Mouse (Mus musculus) heart, postnatal 0 days (tissue): ENCODE results near the gene Stag1. TPM values are rescaled to one million over a fixed set of nuclear protein-coding genes. Genes with fewer than 3 reads are reported as not detected.

Source experiments
- ATAC-seq: fragments of 200-750 bp; cut with Nextera tagmentation; 2 replicates; pipeline ENCODE4 v1.8.0; 2017; ENCODE audit warnings: low read depth, moderate number of reproducible peaks, moderate library complexity; ENCODE audit not compliant: insufficient read depth
- DNase-seq: peaks from one replicate; pipeline ENCODE4 v3.0.0-alpha.2; 2016; ENCODE audit warnings: low spot score
- H3K27ac ChIP-seq: fragments of 300-500 bp; sonication (generic); 2 replicates; pipeline ENCODE4 v1.5.1; 2014; ENCODE audit warnings: low read depth, mild to moderate bottlenecking
- H3K27me3 ChIP-seq: fragments of 300-500 bp; sonication (generic); 2 replicates; pipeline ENCODE4 v1.6.1; 2014; ENCODE audit warnings: low read length, mixed read lengths; ENCODE audit not compliant: control insufficient read depth, insufficient read depth
- H3K36me3 ChIP-seq: fragments of 300-500 bp; sonication (generic); replicated peaks from 2 replicates; pipeline ENCODE4 v1.6.1; 2014; ENCODE audit warnings: low read length, mixed read lengths; ENCODE audit not compliant: control insufficient read depth, insufficient read depth
- H3K4me1 ChIP-seq: fragments of 300-500 bp; sonication (generic); 2 replicates; pipeline ENCODE4 v1.6.1; 2014; ENCODE audit warnings: antibody characterized with exemption; ENCODE audit not compliant: control insufficient read depth, insufficient read depth
- H3K4me2 ChIP-seq: fragments of 300-500 bp; sonication (generic); 2 replicates; pipeline ENCODE4 v1.6.1; 2014; ENCODE audit warnings: low read depth, mild to moderate bottlenecking, low read length, moderate library complexity
- H3K4me3 ChIP-seq: fragments of 300-500 bp; sonication (generic); 2 replicates; pipeline ENCODE4 v1.5.1; 2014; ENCODE audit warnings: low read depth, low read length
- H3K9ac ChIP-seq: fragments of 300-500 bp; sonication (generic); replicated peaks from 2 replicates; pipeline ENCODE4 v1.6.1; 2014; ENCODE audit warnings: low read depth, low read length, mixed read lengths
- H3K9me3 ChIP-seq: fragments of 300-500 bp; sonication (generic); replicated peaks from 2 replicates; pipeline ENCODE4 v1.6.1; 2016; ENCODE audit warnings: low read length; ENCODE audit not compliant: control insufficient read depth
- CTCF ChIP-seq: IDR thresholded peaks from 2 replicates; pipeline ENCODE4 v1.5.1; 2016; ENCODE audit warnings: antibody characterized with exemption, control low read depth, low read depth
- EP300 ChIP-seq: IDR thresholded peaks from 2 replicates; pipeline ENCODE4 v1.6.1; 2016; ENCODE audit warnings: antibody characterized with exemption, low read depth
- WGBS: fragments of 180-500 bp; shearing (Covaris S2); extraction: QIAGEN DNeasy Blood & Tissue Kit; methylation state at CpG from one replicate; pipeline ENCODE4 v1.1.7; 2014; 5-methylcytosine and 5-hydroxymethylcytosine counted together
- polyA plus RNA-seq: library from polyadenylated mRNA; unstranded; fragments of >200 nt; fragmentation: Nextera tagmentation; extraction: Ambion mirVana; gene quantifications from 2 replicates; pipeline ENCODE4 v1.2.1, GENCODE M21; 2015
- total RNA-seq: library from RNA; depleted of rRNA; stranded (reverse); fragments of >200 nt; gene quantifications from 2 replicates; pipeline ENCODE4 v1.2.3, GENCODE M21; 2014; ENCODE audit warnings: low replicate concordance

The Stag1 gene
- total and polyA plus RNA-seq, 2 experiments from 2014 or later = 24.9 to 30.7 TPM

DNA sequence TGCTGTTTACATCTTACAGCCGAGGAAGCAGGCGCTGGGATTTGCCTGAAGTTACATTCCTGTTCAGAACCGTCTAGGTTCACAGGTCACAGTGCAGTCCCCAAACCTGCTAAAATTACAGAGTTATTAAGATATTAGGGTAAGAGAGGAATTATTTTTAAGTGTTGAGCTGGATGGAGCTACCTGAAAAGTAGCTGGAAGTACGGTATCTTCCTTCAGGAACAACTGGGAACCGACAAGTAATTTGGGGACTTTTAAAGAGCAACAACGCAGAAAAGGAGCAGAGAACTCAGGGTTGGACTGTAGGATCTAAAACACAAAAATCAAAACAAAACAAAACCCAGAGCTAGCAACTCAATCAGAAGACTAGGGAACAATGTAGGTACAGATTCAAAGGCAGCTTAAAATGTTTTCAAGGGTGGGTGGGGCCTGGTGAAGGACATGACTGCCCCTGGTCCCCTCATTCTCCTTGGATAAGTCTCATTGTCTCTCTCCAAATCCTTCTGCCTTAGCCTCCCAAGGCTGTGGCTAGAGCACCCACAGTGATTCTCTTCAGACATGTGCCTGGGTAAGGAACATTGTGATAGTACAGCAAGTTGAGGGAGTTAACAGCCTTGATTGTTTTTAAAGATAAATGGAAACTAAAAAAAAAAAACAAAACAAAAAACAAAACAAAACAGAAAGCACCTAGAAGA, 43.9 kb downstream of the Stag1 start:
- Histone ChIP-seq H3K9me3 (no peaks in the 10 kb centered on the region), H3K27me3 (no peaks in the 10 kb centered on the region), H3K36me3 (no peaks in the 10 kb centered on the region), H3K27ac (peak overlapping the region; percentile 99), H3K4me2 (peak overlapping the region; percentile 66), H3K4me1 (peaks cover 15% of the 10 kb centered on the region; the same call in 1 of the 2 replicates), H3K9ac (0 out of 2 replicates have a peak overlapping the region, but pooled peaks have one; percentile 69), H3K4me3 (peak overlapping the region; percentile 83; the same call in 1 of the 2 replicates)
- TF ChIP-seq CTCF = no peak
- TF ChIP-seq EP300 = no peak
- no peak for DNase-seq
- WGBS = 65% methylated on average over 6 of the region's 6 CpGs
- no peak for ATAC-seq

GRCm38 (mm10) chr9:100642186-100642839, 44.7 kb downstream of the Stag1 start:
- Histone ChIP-seq H3K27ac (peak overlapping the region; percentile 99), H3K4me2 (peak overlapping the region; percentile 66), H3K9ac (peak overlapping the region; percentile 69), H3K4me3 (peak overlapping the region; percentile 83), H3K36me3 (no peaks in the 10 kb centered on the region), H3K9me3 (no peaks in the 10 kb centered on the region), H3K27me3 (no peaks in the 10 kb centered on the region), H3K4me1 (peaks cover 15% of the 10 kb centered on the region; the same call in 1 of the 2 replicates)
- TF ChIP-seq CTCF = no peak
- TF ChIP-seq EP300 = no peak
- WGBS = under 1% methylated on average over 16 of the region's 16 CpGs
- peak; percentile 62 for DNase-seq
- ATAC-seq = no peak

DNA sequence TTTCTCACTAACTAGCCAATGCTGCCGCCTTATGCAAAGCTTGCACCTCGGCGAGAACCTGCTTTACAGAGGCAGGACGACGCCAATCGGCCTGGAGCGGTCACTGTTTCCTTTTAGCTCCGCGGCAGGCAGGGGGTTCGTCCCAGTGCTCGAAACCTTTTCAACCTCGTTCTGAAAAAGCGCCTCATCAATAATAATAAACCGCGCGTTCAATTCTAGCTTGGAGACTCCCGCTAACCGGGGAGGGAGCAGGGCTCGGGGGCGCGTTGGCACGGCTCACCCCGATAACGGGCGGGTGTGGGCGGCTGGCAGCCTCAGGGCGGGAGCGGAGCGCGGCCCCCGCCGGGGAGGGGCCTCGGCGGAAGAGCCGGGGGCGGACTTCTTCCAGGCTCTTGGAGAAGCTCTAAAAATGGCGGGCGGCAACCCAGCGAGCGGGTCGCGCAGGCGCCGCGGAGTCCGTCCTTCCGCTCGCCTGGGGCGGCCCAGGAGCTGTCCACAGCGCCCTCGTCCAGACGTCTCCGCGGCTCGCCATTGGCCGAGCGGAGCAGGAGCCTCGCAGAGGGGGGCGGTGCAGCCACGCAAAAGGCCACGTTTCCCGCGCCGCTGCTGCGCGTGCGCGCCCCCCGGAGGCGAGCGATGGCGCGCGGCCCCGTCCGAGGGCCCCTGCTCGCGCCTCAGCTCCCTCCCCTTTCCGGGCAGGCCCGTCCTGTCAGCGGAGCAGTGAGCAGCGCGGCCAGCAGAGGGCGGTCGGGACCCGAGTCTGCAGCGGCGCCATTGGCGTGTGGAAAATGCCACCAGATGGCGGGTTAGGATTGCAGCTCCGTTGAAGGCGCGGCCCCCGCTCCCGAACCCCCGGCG, 45.5 kb downstream of the Stag1 start:
- Histone ChIP-seq H3K4me1 (peaks cover 15% of the 10 kb centered on the region; the same call in 1 of the 2 replicates), H3K4me2 (peak overlapping the region; percentile 66), H3K27ac (peak overlapping the region; percentile 99), H3K27me3 (no peaks in the 10 kb centered on the region), H3K4me3 (peak overlapping the region; percentile 83), H3K9ac (peak overlapping the region; percentile 95), H3K36me3 (no peaks in the 10 kb centered on the region), H3K9me3 (no peaks in the 10 kb centered on the region)
- ATAC-seq (peak; percentile 96), DNase-seq (peak; percentile 98)
- WGBS = under 1% methylated on average over 76 of the region's 97 CpGs
- TF ChIP-seq EP300 (peak; percentile 83), CTCF (peak; percentile 96)

DNA sequence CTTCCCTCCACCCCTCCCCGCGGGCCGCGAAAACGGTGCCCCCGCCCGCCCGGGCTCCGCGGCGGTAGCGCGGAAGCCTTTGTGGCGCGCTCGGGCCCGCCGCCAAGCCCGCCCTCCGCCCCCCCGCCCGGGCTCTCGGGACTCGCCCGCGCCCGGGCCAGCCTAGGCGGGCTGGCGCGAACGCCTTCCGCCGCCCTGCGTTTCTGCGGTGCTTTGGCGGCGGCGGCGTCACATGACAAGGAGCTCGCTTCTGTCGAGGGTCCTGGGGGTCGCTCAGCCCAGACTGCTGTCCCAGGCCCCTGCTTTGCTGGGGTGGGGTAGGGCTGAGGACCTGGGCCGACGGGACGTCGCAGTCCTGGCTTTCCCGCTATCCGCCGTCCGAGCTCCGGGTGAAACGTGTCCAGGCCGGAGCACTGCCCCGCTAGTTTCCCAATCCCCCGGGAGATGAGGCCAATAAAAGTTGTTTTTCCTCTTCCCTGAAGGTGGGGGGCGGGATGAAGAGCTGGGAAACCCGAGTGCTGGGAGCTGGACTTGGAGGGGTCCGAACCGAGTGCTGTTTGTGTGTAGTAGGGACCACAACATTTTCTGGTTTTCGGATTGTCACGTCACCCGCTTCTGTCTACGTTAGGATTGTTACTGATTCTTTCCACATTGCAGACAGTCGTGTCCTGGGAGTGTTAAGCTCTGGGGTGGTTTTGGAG, 46.6 kb downstream of the Stag1 start:
- no peaks in the 10 kb centered on the region for H3K27me3 ChIP-seq
- H3K27ac ChIP-seq = peak overlapping the region; percentile 99
- under 1% methylated on average over 46 of the region's 64 CpGs for whole genome bisulfite sequencing
- H3K9ac ChIP-seq = peak overlapping the region; percentile 95
- no peak for TF ChIP-seq CTCF
- peak; percentile 67 for TF ChIP-seq EP300
- H3K4me1 ChIP-seq = peaks cover 15% of the 10 kb centered on the region; the same call in 1 of the 2 replicates
- peak; percentile 37 for ATAC-seq
- H3K9me3 ChIP-seq = no peaks in the 10 kb centered on the region
- no peaks in the 10 kb centered on the region for H3K36me3 ChIP-seq
- peak overlapping the region; percentile 83 for H3K4me3 ChIP-seq
- peak overlapping the region; percentile 65 for H3K4me2 ChIP-seq
- DNase-seq = peak; percentile 58
